Comparison of ENCODE assay signal across 1 mouse cellular context in genomic region chr2:164794293-164794692, GRCm38 (mm10).
TF ChIP-seq lines count a peak whose summit lies in the region.

No protein-coding gene starts in this region.

TF ChIP-seq in CH12.LX, 34 proteins besides CTCF, POLR2A, EP300 and RAD21 (continued from another document):
- TF ChIP-seq MXI1 (IDR thresholded peaks at IDR 0.05; ENCODE audit: low read depth, low read length) (no peak), MYC (IDR thresholded peaks at IDR 0.05; ENCODE audit: low read depth, low read length) (no peak), MEF2A (IDR thresholded peaks at IDR 0.05; ENCODE audit: borderline replicate concordance, low read depth, low read length) (no peak)
